Mouse (Mus musculus) liver, postnatal 0 days (tissue): ENCODE data around the gene Adamtsl2. TPM values are rescaled to one million over a fixed set of nuclear protein-coding genes. Genes with fewer than 3 reads are reported as not detected.

Experiments used
- ATAC-seq: fragments of 200-750 bp; cut with Nextera tagmentation; 2 replicates; pipeline ENCODE4 v1.8.0; 2017; ENCODE audit warnings: mild to moderate bottlenecking, moderate library complexity
- DNase-seq: peaks from one replicate; pipeline ENCODE4 v3.0.0-alpha.2; 2016
- H3K27ac ChIP-seq: fragments of 300-500 bp; sonication (generic); 2 replicates; pipeline ENCODE4 v1.5.1; 2014; ENCODE audit warnings: antibody characterized with exemption, moderate library complexity, mild to moderate bottlenecking, low read depth
- H3K27me3 ChIP-seq: fragments of 300-500 bp; sonication (generic); 2 replicates; pipeline ENCODE4 v1.6.1; 2014; ENCODE audit warnings: low read length, control low read depth, mixed read lengths; ENCODE audit not compliant: insufficient read depth
- H3K36me3 ChIP-seq: fragments of 300-500 bp; sonication (generic); replicated peaks from 2 replicates; pipeline ENCODE4 v1.6.1; 2014; ENCODE audit warnings: mild to moderate bottlenecking, control low read depth, low read length, moderate library complexity, mixed read lengths; ENCODE audit not compliant: insufficient read depth
- H3K4me1 ChIP-seq: fragments of 300-500 bp; sonication (generic); 2 replicates; pipeline ENCODE4 v1.6.1; 2014; ENCODE audit warnings: antibody characterized with exemption, mild to moderate bottlenecking, control low read depth; ENCODE audit not compliant: insufficient read depth
- H3K4me2 ChIP-seq: fragments of 300-500 bp; sonication (generic); 2 replicates; pipeline ENCODE4 v1.6.1; 2014; ENCODE audit warnings: low read depth, mild to moderate bottlenecking, low read length, moderate library complexity, mixed read lengths
- H3K4me3 ChIP-seq: fragments of 300-500 bp; sonication (generic); 2 replicates; pipeline ENCODE4 v1.5.1; 2014; ENCODE audit warnings: low read depth, low read length
- H3K9ac ChIP-seq: fragments of 300-500 bp; sonication (generic); replicated peaks from 2 replicates; pipeline ENCODE4 v1.6.1; 2014; ENCODE audit warnings: mild to moderate bottlenecking, moderate library complexity
- H3K9me3 ChIP-seq: fragments of 300-500 bp; sonication (generic); 2 replicates; pipeline ENCODE4 v1.6.1; 2016; ENCODE audit warnings: mild to moderate bottlenecking, control low read depth, low read length, mixed read lengths
- CTCF ChIP-seq: sonication (generic); IDR thresholded peaks from 2 replicates; pipeline ENCODE4 v1.5.1; 2016; ENCODE audit warnings: antibody characterized with exemption, low read depth
- EP300 ChIP-seq: IDR thresholded peaks from 2 replicates; pipeline ENCODE4 v1.6.1; 2016; ENCODE audit warnings: antibody characterized with exemption, low read depth, mild to moderate bottlenecking
- WGBS: fragments of 180-500 bp; shearing (Covaris S2); extraction: QIAGEN DNeasy Blood & Tissue Kit; methylation state at CpG from one replicate; pipeline ENCODE4 v1.1.7; 2014; ENCODE audit not compliant: insufficient replicate concordance; 5-methylcytosine and 5-hydroxymethylcytosine counted together
- polyA plus RNA-seq: library from polyadenylated mRNA; unstranded; fragments of >200 nt; fragmentation: Nextera tagmentation; extraction: Ambion mirVana; gene quantifications from 2 replicates; pipeline ENCODE4 v1.2.1, GENCODE M21; 2015

Gene Adamtsl2
- polyA plus RNA-seq, 1 experiment from 2014 or later = 1.1 TPM

- Histone ChIP-seq H3K27ac (no peak overlapping the region), H3K4me2 (no peak overlapping the region), H3K9me3 (no peaks in the 10 kb centered on the region), H3K9ac (no peak overlapping the region), H3K4me1 (peaks cover 10% of the 10 kb centered on the region), H3K36me3 (no peaks in the 10 kb centered on the region), H3K27me3 (peaks cover 8% of the 10 kb centered on the region; the same call in 1 of the 2 replicates), H3K4me3 (no peak overlapping the region)
- DNase-seq = no peak
- no peak for ATAC-seq
- TF ChIP-seq EP300 (no peak), CTCF (peak; percentile 56)
- 66% methylated on average over 10 of the region's 10 CpGs for WGBS
Observed at GRCm38 (mm10) chr2:27077655-27078244, 1.4 kb upstream of the Adamtsl2 start.

GRCm38 (mm10) chr2:27078312-27078711 is 867 bp upstream of the Adamtsl2 start:
- Histone ChIP-seq H3K27me3 (peaks cover 8% of the 10 kb centered on the region; the same call in 1 of the 2 replicates), H3K27ac (no peak overlapping the region), H3K9ac (no peak overlapping the region), H3K9me3 (no peaks in the 10 kb centered on the region), H3K4me1 (peaks cover 10% of the 10 kb centered on the region), H3K4me3 (no peak overlapping the region), H3K4me2 (no peak overlapping the region), H3K36me3 (no peaks in the 10 kb centered on the region)
- DNase-seq (no peak), ATAC-seq (no peak)
- TF ChIP-seq EP300 (no peak), CTCF (no peak)
- WGBS = 25% methylated on average over 2 of the region's 2 CpGs

GRCm38 (mm10) chr2:27079649-27080048 is 470 bp downstream of the Adamtsl2 start:
- Histone ChIP-seq H3K27ac (no peak overlapping the region), H3K4me2 (peak overlapping the region; percentile 36), H3K36me3 (no peaks in the 10 kb centered on the region), H3K4me3 (no peak overlapping the region), H3K4me1 (peaks cover 10% of the 10 kb centered on the region), H3K9me3 (no peaks in the 10 kb centered on the region), H3K9ac (no peak overlapping the region), H3K27me3 (peaks cover 8% of the 10 kb centered on the region; the same call in 1 of the 2 replicates)
- ATAC-seq = no peak
- no peak for DNase-seq
- WGBS = 67% methylated on average over 2 of the region's 2 CpGs
- TF ChIP-seq EP300 = no peak
- TF ChIP-seq CTCF = no peak

- no peak for DNase-seq
- Histone ChIP-seq H3K4me3 (no peak overlapping the region), H3K36me3 (no peaks in the 10 kb centered on the region), H3K27ac (no peak overlapping the region), H3K4me1 (peaks cover 7% of the 10 kb centered on the region), H3K27me3 (0 out of 2 replicates have a peak, but pooled peaks cover under 1% of the 10 kb centered on the region), H3K4me2 (no peak overlapping the region), H3K9me3 (no peaks in the 10 kb centered on the region), H3K9ac (no peak overlapping the region)
- TF ChIP-seq EP300 (no peak), CTCF (no peak)
- ATAC-seq = no peak
- 69% methylated on average over 12 of the region's 12 CpGs for WGBS
Observed at GRCm38 (mm10) chr2:27083761-27084475, 4.7 kb downstream of the Adamtsl2 start.

GRCm38 (mm10) chr2:27084963-27085362 is 5.8 kb downstream of the Adamtsl2 start:
- no peaks in the 10 kb centered on the region for H3K9me3 ChIP-seq
- ATAC-seq = no peak
- no peak overlapping the region for H3K9ac ChIP-seq
- H3K4me2 ChIP-seq = no peak overlapping the region
- no peaks in the 10 kb centered on the region for H3K27me3 ChIP-seq
- H3K4me1 ChIP-seq = no peaks in the 10 kb centered on the region; the same call in 1 of the 2 replicates
- WGBS = 47% methylated on average over 8 of the region's 8 CpGs
- no peak for TF ChIP-seq EP300
- TF ChIP-seq CTCF = no peak
- no peak overlapping the region for H3K4me3 ChIP-seq
- H3K36me3 ChIP-seq = no peaks in the 10 kb centered on the region
- DNase-seq = no peak
- H3K27ac ChIP-seq = no peak overlapping the region

GRCm38 (mm10) chr2:27085801-27086200 is 6.6 kb downstream of the Adamtsl2 start:
- 60% methylated on average over 2 of the region's 2 CpGs for WGBS
- TF ChIP-seq EP300 (no peak), CTCF (no peak)
- ATAC-seq = no peak
- no peaks in the 10 kb centered on the region for H3K27me3 ChIP-seq
- H3K4me3 ChIP-seq = no peak overlapping the region
- no peak overlapping the region for H3K9ac ChIP-seq
- H3K9me3 ChIP-seq = no peaks in the 10 kb centered on the region
- no peak for DNase-seq
- no peaks in the 10 kb centered on the region for H3K36me3 ChIP-seq
- H3K4me2 ChIP-seq = no peak overlapping the region
- H3K27ac ChIP-seq = no peak overlapping the region
- no peaks in the 10 kb centered on the region; the same call in 1 of the 2 replicates for H3K4me1 ChIP-seq
